Mouse (Mus musculus): ENCODE results near the gene Rft1.

GRCm38 (mm10) chr14:30610304-30610703, 43.9 kb upstream of the Rft1 start:
- TF ChIP-seq POLR2A (IDR thresholded peaks at IDR 0.05; ENCODE audit: low read depth, low read length) (no peak), CTCF (IDR thresholded peaks at IDR 0.05; ENCODE audit: borderline replicate concordance, insufficient read depth, low read length) (no peak)

Measured in embryonic fibroblast, embryonic 13.5 days (primary cell).